Comparison of ENCODE assay signal across 8 mouse cellular contexts in genomic region chr2:161470025-161470424, GRCm38 (mm10).
DNase-seq lines count a peak whose midpoint lies in the region; ATAC-seq and TF ChIP-seq lines count a peak whose summit lies in the region.

No protein-coding gene starts in this region.

- no peak overlapping the region for H3K27ac ChIP-seq in hindbrain, embryonic 15.5 days (replicated peaks)
- H3K27ac ChIP-seq in hindbrain, embryonic 13.5 days = no peak overlapping the region
- no peak overlapping the region for H3K27ac ChIP-seq in hindbrain, postnatal 0 days
- no peak overlapping the region for H3K27ac ChIP-seq in thymus, adult 2 months (ENCODE audit: control insufficient read depth, insufficient read depth, low read length)

- no peaks in the 10 kb centered on the region for H3K27me3 ChIP-seq in hindbrain, embryonic 15.5 days
- H3K27me3 ChIP-seq in hindbrain, embryonic 13.5 days = no peaks in the 10 kb centered on the region
- H3K27me3 ChIP-seq in hindbrain, postnatal 0 days (ENCODE audit: insufficient read depth, low read length) = no peaks in the 10 kb centered on the region
- H3K27me3 ChIP-seq in thymus, adult 2 months (ENCODE audit: control insufficient read depth, insufficient read depth, low read length) = no peaks in the 10 kb centered on the region

- no peak overlapping the region for H3K9ac ChIP-seq in hindbrain, embryonic 15.5 days
- H3K9ac ChIP-seq in hindbrain, embryonic 13.5 days = no peak overlapping the region
- H3K9ac ChIP-seq in hindbrain, postnatal 0 days (replicated peaks; ENCODE audit: low read length) = no peak overlapping the region

- no peak overlapping the region for H3K4me2 ChIP-seq in hindbrain, embryonic 15.5 days
- no peak overlapping the region for H3K4me2 ChIP-seq in hindbrain, embryonic 13.5 days
- no peak overlapping the region for H3K4me2 ChIP-seq in hindbrain, postnatal 0 days (ENCODE audit: low read depth, low read length)

- peak; percentile 83 for TF ChIP-seq CTCF in hindbrain, postnatal 0 days (IDR thresholded peaks at IDR 0.05; ENCODE audit: low read depth)
- TF ChIP-seq CTCF in thymus, adult 2 months (IDR thresholded peaks at IDR 0.05; ENCODE audit: borderline replicate concordance, control insufficient read depth, extremely low read depth, insufficient read depth, low read length, poor library complexity) = no peak

- TF ChIP-seq POLR2A in thymus, adult 2 months (IDR thresholded peaks at IDR 0.05; ENCODE audit: control insufficient read depth, extremely low read depth, insufficient read depth, low read length, poor library complexity) = no peak

- no peaks in the 10 kb centered on the region for H3K9me3 ChIP-seq in hindbrain, embryonic 15.5 days
- no peaks in the 10 kb centered on the region for H3K9me3 ChIP-seq in hindbrain, embryonic 13.5 days
- no peaks in the 10 kb centered on the region for H3K9me3 ChIP-seq in hindbrain, postnatal 0 days (ENCODE audit: low read length)

- no peaks in the 10 kb centered on the region for H3K36me3 ChIP-seq in hindbrain, embryonic 15.5 days
- H3K36me3 ChIP-seq in hindbrain, embryonic 13.5 days = no peaks in the 10 kb centered on the region
- no peaks in the 10 kb centered on the region for H3K36me3 ChIP-seq in hindbrain, postnatal 0 days (ENCODE audit: insufficient read depth, low read length)
- no peaks in the 10 kb centered on the region for H3K36me3 ChIP-seq in thymus, adult 2 months (ENCODE audit: control insufficient read depth, insufficient read depth, low read length)

- no peaks in the 10 kb centered on the region for H3K4me1 ChIP-seq in hindbrain, embryonic 15.5 days (replicated peaks)
- H3K4me1 ChIP-seq in hindbrain, embryonic 13.5 days (replicated peaks) = no peaks in the 10 kb centered on the region
- H3K4me1 ChIP-seq in hindbrain, postnatal 0 days (ENCODE audit: insufficient read depth, low read length) = no peaks in the 10 kb centered on the region
- no peaks in the 10 kb centered on the region for H3K4me1 ChIP-seq in thymus, adult 2 months (replicated peaks; ENCODE audit: control insufficient read depth, insufficient read depth, low read length)

- ATAC-seq in hindbrain, embryonic 15.5 days (ENCODE audit: low FRiP score, low read depth) = peak; percentile 77; the same call in 1 of the 2 replicates
- ATAC-seq in hindbrain, embryonic 13.5 days (ENCODE audit: low FRiP score) = no peak; the same call in 1 of the 2 replicates
- peak; percentile 70; the same call in 1 of the 2 replicates for ATAC-seq in hindbrain, postnatal 0 days

- no peak overlapping the region for H3K4me3 ChIP-seq in hindbrain, embryonic 15.5 days
- no peak overlapping the region for H3K4me3 ChIP-seq in hindbrain, embryonic 13.5 days
- no peak overlapping the region for H3K4me3 ChIP-seq in hindbrain, postnatal 0 days (ENCODE audit: low read length)
- H3K4me3 ChIP-seq in thymus, adult 2 months (ENCODE audit: control insufficient read depth, insufficient read depth, low read length) = no peak overlapping the region

- DNase-seq in ES-CJ7 (ENCODE audit: low read depth, low spot score) = peak; percentile 36
- DNase-seq in cerebellum, adult 11-12 months = peak; percentile 8
- peak; percentile 81 for DNase-seq in hindbrain, postnatal 0 days (ENCODE audit: low spot score)
- peak; percentile 1 for DNase-seq in skeletal muscle tissue, adult 2 months (ENCODE audit: low read depth, low spot score)
- DNase-seq in spleen, postnatal 36 days (ENCODE audit: low spot score in 2 of 2) = no peak
- no peak for DNase-seq in thymus, adult 2 months

- WGBS in hindbrain, embryonic 15.5 days = 34% methylated on average over 2 of the region's 2 CpGs
- WGBS in hindbrain, embryonic 13.5 days = 32% methylated on average over 2 of the region's 2 CpGs
- 20% methylated on average over 2 of the region's 2 CpGs for WGBS in hindbrain, postnatal 0 days
- WGBS in thymus, adult 2 months = 40% methylated on average over 2 of the region's 2 CpGs

Comparison
In these comparisons a context has a peak if more than half of its experiments do, and no peak if none do; other contexts are left out.
1. DNase-seq: peak in ES-CJ7 (single experiment), cerebellum, adult 11-12 months (single experiment), hindbrain, postnatal 0 days (single experiment) and skeletal muscle tissue, adult 2 months (single experiment); none in spleen, postnatal 36 days (0 of 2) and thymus, adult 2 months (single experiment).